Mouse (Mus musculus): ENCODE measurements at regions not wholly inside any gene's neighbourhood (a gene's known extent, or its start where the extent isn't known, plus 50 kb on each side); places are given as distances from the start of the nearest gene placed in this dataset.

DNA sequence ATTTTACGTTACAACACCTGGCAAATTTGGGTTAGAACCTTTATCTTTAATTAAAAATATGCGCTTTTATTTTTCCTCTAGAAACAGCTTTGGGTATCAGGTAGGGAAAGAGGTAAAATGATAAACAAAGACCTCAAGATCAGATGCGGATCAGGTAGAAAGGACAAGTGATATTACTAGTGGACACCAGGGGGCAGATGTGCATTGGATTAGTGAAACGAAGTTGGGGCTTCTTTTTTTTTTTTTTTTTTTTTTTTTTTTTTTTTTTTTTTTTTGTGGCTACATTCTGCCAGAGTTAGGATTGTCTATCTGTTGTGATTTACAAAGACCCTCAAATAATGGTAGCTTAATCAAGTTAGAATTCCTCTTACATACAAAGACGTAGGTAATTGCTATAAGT lies 153.8 kb downstream of the Cd109 start:
- no peaks in the 10 kb centered on the region for H3K27me3 ChIP-seq (ENCODE audit: insufficient read depth, low read length)
- H3K36me3 ChIP-seq (ENCODE audit: insufficient read depth): no peaks in the 10 kb centered on the region
- H3K4me1 ChIP-seq (ENCODE audit: insufficient read depth): no peaks in the 10 kb centered on the region
- no peak overlapping the region for H3K9ac ChIP-seq
- 39% methylated on average over 5 of the region's 5 CpGs for WGBS
- DNase-seq: peak; percentile 65
- no peaks in the 10 kb centered on the region for H3K9me3 ChIP-seq (ENCODE audit: low read length)
- no peak overlapping the region for H3K27ac ChIP-seq (ENCODE audit: low read depth, low read length)
- peak; percentile 67 for TF ChIP-seq CTCF (IDR thresholded peaks at IDR 0.05; ENCODE audit: low read depth)
- no peak for ATAC-seq
- no peak overlapping the region for H3K4me3 ChIP-seq (ENCODE audit: low read depth, low read length)
- H3K4me2 ChIP-seq (ENCODE audit: low read depth): no peak overlapping the region

DNA sequence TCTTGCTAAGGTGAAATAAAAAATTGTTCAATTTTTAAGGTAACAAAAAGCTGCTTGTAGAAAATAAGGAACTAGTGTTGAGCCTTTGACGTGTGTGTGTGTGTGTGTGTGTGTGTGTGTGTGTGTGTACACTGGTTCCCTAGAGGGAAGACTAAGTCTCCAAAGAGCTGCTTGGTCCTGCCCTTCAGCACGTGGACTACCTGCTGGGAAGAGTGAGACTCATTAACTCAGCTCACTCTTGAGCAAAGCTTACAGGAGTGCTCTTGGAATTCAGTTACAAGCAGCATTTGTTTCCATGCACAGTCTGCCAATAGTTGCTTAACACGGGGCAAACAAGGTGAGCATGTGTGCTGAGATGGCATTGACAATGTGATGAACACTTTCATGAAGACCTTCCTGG lies 158.6 kb downstream of the Cd109 start:
- TF ChIP-seq CTCF (IDR thresholded peaks at IDR 0.05; ENCODE audit: low read depth): no peak
- ATAC-seq (no peak), DNase-seq (no peak)
- Histone ChIP-seq H3K36me3 (ENCODE audit: insufficient read depth) (no peaks in the 10 kb centered on the region), H3K4me2 (ENCODE audit: low read depth) (no peak overlapping the region), H3K9me3 (ENCODE audit: low read length) (no peaks in the 10 kb centered on the region), H3K4me3 (ENCODE audit: low read depth, low read length) (no peak overlapping the region), H3K27me3 (ENCODE audit: insufficient read depth, low read length) (no peaks in the 10 kb centered on the region), H3K9ac (no peak overlapping the region), H3K27ac (ENCODE audit: low read depth, low read length) (no peak overlapping the region), H3K4me1 (ENCODE audit: insufficient read depth) (no peaks in the 10 kb centered on the region)
- 47% methylated on average over 3 of the region's 3 CpGs for WGBS

DNA sequence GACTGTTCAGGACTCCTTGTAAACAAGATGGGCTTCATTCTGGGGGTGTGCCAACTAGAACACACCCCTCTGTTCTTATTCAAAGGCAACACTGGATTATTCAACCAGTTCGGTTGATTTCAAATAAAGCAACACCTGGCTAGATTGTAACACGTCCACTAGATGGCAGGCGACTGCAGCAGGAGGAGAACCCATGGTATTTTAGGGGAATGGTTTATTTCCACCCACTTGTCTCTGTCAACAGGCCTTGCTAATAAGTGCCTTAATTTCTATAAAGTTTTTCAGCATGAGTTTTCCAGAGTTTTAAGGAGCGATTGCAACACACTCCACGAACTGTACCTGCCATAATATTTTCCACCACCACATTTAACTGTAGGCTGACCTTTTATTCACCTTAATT lies 160.1 kb downstream of the Cd109 start:
- Histone ChIP-seq H3K4me3 (ENCODE audit: low read depth, low read length) (no peak overlapping the region), H3K9ac (no peak overlapping the region), H3K4me1 (ENCODE audit: insufficient read depth) (no peaks in the 10 kb centered on the region), H3K9me3 (ENCODE audit: low read length) (no peaks in the 10 kb centered on the region), H3K27me3 (ENCODE audit: insufficient read depth, low read length) (no peaks in the 10 kb centered on the region), H3K4me2 (ENCODE audit: low read depth) (no peak overlapping the region), H3K36me3 (ENCODE audit: insufficient read depth) (no peaks in the 10 kb centered on the region), H3K27ac (ENCODE audit: low read depth, low read length) (no peak overlapping the region)
- DNase-seq (peak; percentile 72), ATAC-seq (peak; percentile 40; the same call in 1 of the 2 replicates)
- 16% methylated on average over 5 of the region's 5 CpGs for WGBS
- peak; percentile 86 for TF ChIP-seq CTCF (IDR thresholded peaks at IDR 0.05; ENCODE audit: low read depth)

DNA sequence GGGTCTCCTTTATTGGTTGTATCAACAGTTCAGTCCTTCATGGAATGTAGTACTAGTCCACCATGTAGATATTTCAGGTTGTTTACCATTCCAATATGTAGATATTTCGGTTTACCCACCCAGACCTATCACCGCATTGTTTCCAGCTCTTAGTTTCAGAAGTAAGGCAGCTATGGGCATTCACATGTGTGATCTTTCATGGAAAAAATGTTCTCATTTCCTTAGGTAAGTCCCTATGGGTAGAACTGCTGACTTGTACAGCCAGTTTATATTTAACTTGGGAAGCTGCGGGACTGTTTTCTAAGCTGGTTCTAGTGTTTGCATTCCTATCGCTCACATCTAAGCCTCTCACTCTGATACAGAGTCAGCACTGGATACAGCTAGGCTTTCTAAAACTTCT lies 165.2 kb downstream of the Cd109 start:
- Histone ChIP-seq H3K27ac (ENCODE audit: low read depth, low read length) (no peak overlapping the region), H3K9me3 (ENCODE audit: low read length) (no peaks in the 10 kb centered on the region), H3K4me3 (ENCODE audit: low read depth, low read length) (no peak overlapping the region), H3K27me3 (ENCODE audit: insufficient read depth, low read length) (no peaks in the 10 kb centered on the region), H3K4me2 (ENCODE audit: low read depth) (no peak overlapping the region), H3K36me3 (ENCODE audit: insufficient read depth) (no peaks in the 10 kb centered on the region), H3K4me1 (ENCODE audit: insufficient read depth) (no peaks in the 10 kb centered on the region), H3K9ac (no peak overlapping the region)
- no peak for TF ChIP-seq CTCF (IDR thresholded peaks at IDR 0.05; ENCODE audit: low read depth)
- no peak for DNase-seq
- WGBS: 92% methylated on average over 4 of the region's 4 CpGs
- ATAC-seq: no peak

DNA sequence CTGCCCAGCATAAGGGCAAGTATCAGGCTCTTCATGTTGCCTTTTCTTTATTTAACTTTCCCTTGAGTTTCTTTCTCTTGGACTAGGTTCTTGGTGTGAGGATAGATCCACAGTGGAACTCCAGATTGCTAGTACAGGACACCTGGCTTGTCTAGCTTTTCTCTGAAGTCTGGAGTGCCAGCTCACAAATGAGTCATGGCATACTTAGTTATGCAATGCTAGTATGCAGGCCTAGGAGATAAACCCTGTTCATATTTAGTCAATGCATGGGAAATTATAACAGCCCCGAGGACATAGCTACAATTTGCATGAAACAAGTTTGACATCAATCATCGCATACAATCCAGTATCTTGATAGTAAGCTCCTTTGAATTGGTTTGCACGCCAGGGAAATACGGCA lies 167.0 kb downstream of the Cd109 start:
- Histone ChIP-seq H3K36me3 (ENCODE audit: insufficient read depth) (no peaks in the 10 kb centered on the region), H3K27me3 (ENCODE audit: insufficient read depth, low read length) (no peaks in the 10 kb centered on the region), H3K9ac (no peak overlapping the region), H3K9me3 (ENCODE audit: low read length) (no peaks in the 10 kb centered on the region), H3K4me2 (ENCODE audit: low read depth) (no peak overlapping the region), H3K4me1 (ENCODE audit: insufficient read depth) (no peaks in the 10 kb centered on the region), H3K27ac (ENCODE audit: low read depth, low read length) (no peak overlapping the region), H3K4me3 (ENCODE audit: low read depth, low read length) (no peak overlapping the region)
- DNase-seq (no peak), ATAC-seq (no peak)
- 92% methylated on average over 4 of the region's 4 CpGs for WGBS
- no peak for TF ChIP-seq CTCF (IDR thresholded peaks at IDR 0.05; ENCODE audit: low read depth)

DNA sequence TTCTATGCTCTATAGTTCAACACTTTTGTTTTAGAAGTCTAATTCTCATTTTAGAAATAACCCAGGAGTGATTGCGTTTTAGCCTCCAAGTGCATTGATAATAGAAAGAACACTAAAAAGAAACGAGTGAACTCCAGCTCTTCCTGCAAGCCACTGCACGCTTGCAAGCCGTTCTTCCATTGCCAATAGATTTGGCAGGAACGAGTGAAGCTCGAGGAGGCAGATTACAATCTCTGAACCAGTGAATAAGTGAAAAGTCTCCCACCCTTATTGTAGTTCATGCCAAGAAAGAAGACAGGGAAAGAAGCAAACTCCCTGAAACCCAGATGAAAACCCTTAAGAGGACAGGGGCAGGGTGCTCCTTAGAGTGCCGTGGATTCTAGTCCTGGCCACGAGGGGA lies 167.5 kb downstream of the Cd109 start:
- ATAC-seq: no peak
- no peak overlapping the region for H3K4me3 ChIP-seq (ENCODE audit: low read depth, low read length)
- 58% methylated on average over 8 of the region's 8 CpGs for WGBS
- no peak overlapping the region for H3K4me2 ChIP-seq (ENCODE audit: low read depth)
- H3K9me3 ChIP-seq (ENCODE audit: low read length): no peaks in the 10 kb centered on the region
- H3K9ac ChIP-seq: no peak overlapping the region
- TF ChIP-seq CTCF (IDR thresholded peaks at IDR 0.05; ENCODE audit: low read depth): no peak
- H3K27ac ChIP-seq (ENCODE audit: low read depth, low read length): no peak overlapping the region
- H3K4me1 ChIP-seq (ENCODE audit: insufficient read depth): no peaks in the 10 kb centered on the region
- H3K27me3 ChIP-seq (ENCODE audit: insufficient read depth, low read length): no peaks in the 10 kb centered on the region
- no peaks in the 10 kb centered on the region for H3K36me3 ChIP-seq (ENCODE audit: insufficient read depth)
- DNase-seq: no peak

DNA sequence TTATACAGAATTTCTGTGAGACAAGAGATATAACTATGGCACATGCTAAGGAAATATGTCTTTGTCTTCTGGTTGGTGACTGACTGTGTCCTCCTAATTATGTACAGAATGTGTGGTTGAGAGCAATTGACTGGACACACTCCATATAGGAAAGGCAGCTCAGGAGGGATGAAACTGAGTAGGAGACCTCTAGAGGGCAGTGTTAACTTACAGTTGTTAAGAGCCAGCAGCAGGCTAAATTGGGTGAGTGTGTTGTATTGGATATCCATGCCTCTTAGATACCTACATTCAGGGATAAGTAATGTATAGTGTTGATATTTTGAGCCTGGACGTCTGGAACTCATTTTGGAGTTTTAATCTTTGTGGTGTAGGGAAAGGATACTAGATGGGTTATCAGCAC lies 172.5 kb downstream of the Cd109 start:
- H3K9ac ChIP-seq: no peak overlapping the region
- ATAC-seq: peak; percentile 88
- 2% methylated on average over 1 of the region's 1 CpGs for WGBS
- H3K27ac ChIP-seq (ENCODE audit: low read depth, low read length): no peak overlapping the region
- no peak overlapping the region for H3K4me2 ChIP-seq (ENCODE audit: low read depth)
- TF ChIP-seq CTCF (IDR thresholded peaks at IDR 0.05; ENCODE audit: low read depth): peak; percentile 84
- no peak overlapping the region for H3K4me3 ChIP-seq (ENCODE audit: low read depth, low read length)
- H3K36me3 ChIP-seq (ENCODE audit: insufficient read depth): no peaks in the 10 kb centered on the region
- no peaks in the 10 kb centered on the region for H3K9me3 ChIP-seq (ENCODE audit: low read length)
- peak; percentile 83 for DNase-seq
- H3K27me3 ChIP-seq (ENCODE audit: insufficient read depth, low read length): no peaks in the 10 kb centered on the region
- no peaks in the 10 kb centered on the region for H3K4me1 ChIP-seq (ENCODE audit: insufficient read depth)

DNA sequence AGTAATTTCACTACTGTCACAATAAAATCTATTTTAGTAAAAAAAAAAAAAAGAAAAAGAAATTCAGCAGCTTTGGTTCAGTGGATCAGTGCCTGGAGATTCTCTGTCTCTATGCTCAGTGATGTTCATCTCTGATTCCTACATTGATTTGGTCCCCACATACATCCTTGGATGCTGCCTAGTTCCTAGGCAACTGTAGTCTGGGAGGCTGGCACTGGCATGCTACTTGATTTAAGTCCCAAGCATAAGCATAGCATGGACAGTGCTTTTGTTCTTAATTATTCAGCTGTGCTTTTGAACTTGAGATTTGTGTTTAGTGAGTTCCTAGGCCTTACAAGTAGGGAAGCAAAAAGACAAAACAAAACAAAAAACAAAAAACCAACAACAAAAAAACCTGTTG lies 174.4 kb downstream of the Cd109 start:
- no peaks in the 10 kb centered on the region for H3K27me3 ChIP-seq (ENCODE audit: insufficient read depth, low read length)

More for the DNA sequence above, 174.4 kb downstream of the Cd109 start:
- Histone ChIP-seq H3K9ac (no peak overlapping the region), H3K4me2 (ENCODE audit: low read depth) (no peak overlapping the region), H3K4me3 (ENCODE audit: low read depth, low read length) (no peak overlapping the region), H3K27ac (ENCODE audit: low read depth, low read length) (no peak overlapping the region), H3K4me1 (ENCODE audit: insufficient read depth) (no peaks in the 10 kb centered on the region), H3K36me3 (ENCODE audit: insufficient read depth) (no peaks in the 10 kb centered on the region), H3K9me3 (ENCODE audit: low read length) (no peaks in the 10 kb centered on the region)
- peak; percentile 14 for DNase-seq
- peak; percentile 55 for ATAC-seq
- TF ChIP-seq CTCF (IDR thresholded peaks at IDR 0.05; ENCODE audit: low read depth): no peak

Data from forebrain, postnatal 0 days (tissue).